Mouse (Mus musculus) embryo, embryonic 10.5 days (tissue): ENCODE measurements around the gene Adra1b.

Source experiments
- DNase-seq: peaks from one replicate; pipeline ENCODE4 v3.0.0-alpha.2; 2015; ENCODE audit warnings: low spot score

Gene Adra1b

DNA sequence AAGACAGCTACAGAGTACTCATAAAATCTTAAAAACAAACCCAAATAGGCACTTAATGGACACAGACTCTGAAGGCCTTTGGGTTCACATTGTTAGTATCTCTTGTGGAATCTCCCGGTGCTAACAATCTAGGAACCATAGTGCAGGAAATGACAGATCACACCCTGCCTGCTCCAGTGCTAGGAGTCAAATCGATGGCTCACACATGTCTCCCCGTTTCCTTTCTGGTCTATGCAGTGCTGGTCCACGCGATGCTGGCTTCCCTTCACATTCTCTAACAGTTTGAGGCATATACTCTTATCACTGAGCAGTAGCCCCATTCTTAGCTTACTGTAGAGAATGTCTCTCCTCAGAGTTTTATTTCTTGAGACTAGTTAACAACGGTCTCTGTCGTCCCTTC lies 173.2 kb downstream of the Adra1b start:
- no peak for DNase-seq
